Mouse (Mus musculus) stomach, embryonic 16.5 days (tissue): Measurements from ENCODE around the gene Wnt6. TPM values are rescaled to one million over a fixed set of nuclear protein-coding genes. Genes with fewer than 3 reads are reported as not detected.

Experiments used
- ATAC-seq: fragments of 200-750 bp; cut with Nextera tagmentation; 2 replicates; pipeline ENCODE4 v1.8.0; 2017; ENCODE audit warnings: moderate number of reproducible peaks, moderate TSS enrichment; ENCODE audit not compliant: insufficient read depth, low FRiP score
- H3K27ac ChIP-seq: fragments of 300-500 bp; sonication (generic); 2 replicates; pipeline ENCODE4 v1.5.1; 2014; ENCODE audit warnings: low read length
- H3K27me3 ChIP-seq: fragments of 300-500 bp; sonication (generic); 2 replicates; pipeline ENCODE4 v1.6.1; 2014; ENCODE audit warnings: low read length, control low read depth, mixed read lengths; ENCODE audit not compliant: control insufficient read depth, insufficient read depth
- H3K36me3 ChIP-seq: fragments of 300-500 bp; sonication (generic); 2 replicates; pipeline ENCODE4 v1.6.1; 2014; ENCODE audit warnings: low read length; ENCODE audit not compliant: control insufficient read depth, insufficient read depth
- H3K4me1 ChIP-seq: fragments of 300-500 bp; sonication (generic); 2 replicates; pipeline ENCODE4 v1.6.1; 2014; ENCODE audit warnings: low read length, control low read depth, mixed read lengths; ENCODE audit not compliant: control insufficient read depth, insufficient read depth
- H3K4me2 ChIP-seq: fragments of 300-500 bp; sonication (generic); 2 replicates; pipeline ENCODE4 v1.6.1; 2014; ENCODE audit warnings: low read depth, low read length, mixed read lengths
- H3K4me3 ChIP-seq: fragments of 300-500 bp; sonication (generic); replicated peaks from 2 replicates; pipeline ENCODE4 v1.5.1; 2014; ENCODE audit warnings: mild to moderate bottlenecking, low read length
- H3K9ac ChIP-seq: fragments of 300-500 bp; sonication (generic); 2 replicates; pipeline ENCODE4 v1.6.1; 2014; ENCODE audit warnings: low read length
- H3K9me3 ChIP-seq: fragments of 300-500 bp; sonication (generic); replicated peaks from 2 replicates; pipeline ENCODE4 v1.6.1; 2016; ENCODE audit warnings: low read length, control low read depth; ENCODE audit not compliant: control insufficient read depth
- WGBS: fragments of 180-500 bp; shearing (Covaris S2); extraction: QIAGEN DNeasy Blood & Tissue Kit; methylation state at CpG from one replicate; pipeline ENCODE4 v1.1.7; 2014; 5-methylcytosine and 5-hydroxymethylcytosine counted together
- polyA plus RNA-seq: library from polyadenylated mRNA; unstranded; fragments of >200 nt; fragmentation: Nextera tagmentation; extraction: Ambion mirVana; gene quantifications from 2 replicates; pipeline ENCODE4 v1.2.1, GENCODE M21; 2015

Gene Wnt6
- polyA plus RNA-seq, 1 experiment from 2014 or later = 2.4 TPM

- no peak overlapping the region for H3K27ac ChIP-seq
- H3K9ac ChIP-seq = no peak overlapping the region
- ATAC-seq = no peak
- H3K4me3 ChIP-seq = no peak overlapping the region
- H3K36me3 ChIP-seq = no peaks in the 10 kb centered on the region
- no peak overlapping the region for H3K4me2 ChIP-seq
- 77% methylated on average over 9 of the region's 9 CpGs for WGBS
- no peaks in the 10 kb centered on the region; the same call in 1 of the 2 replicates for H3K27me3 ChIP-seq
- no peaks in the 10 kb centered on the region for H3K9me3 ChIP-seq
- H3K4me1 ChIP-seq = no peaks in the 10 kb centered on the region
These were observed 58.4 kb downstream of the Wnt6 start for GRCm38 (mm10) chr1:74830061-74830460.

- H3K4me2 ChIP-seq = no peak overlapping the region
- H3K27ac ChIP-seq = no peak overlapping the region
- no peaks in the 10 kb centered on the region for H3K36me3 ChIP-seq
- H3K4me3 ChIP-seq = no peak overlapping the region
- 80% methylated on average over 3 of the region's 3 CpGs for WGBS
- H3K9me3 ChIP-seq = no peaks in the 10 kb centered on the region
- ATAC-seq = no peak
- H3K27me3 ChIP-seq = no peaks in the 10 kb centered on the region; the same call in 1 of the 2 replicates
- H3K4me1 ChIP-seq = no peaks in the 10 kb centered on the region
- H3K9ac ChIP-seq = no peak overlapping the region
These were observed 61.6 kb downstream of the Wnt6 start for GRCm38 (mm10) chr1:74833255-74833654.

Other genes with a start within 250 kb of the Wnt6 start
- gene Plcd4, start 229.0 kb upstream of the Wnt6 start, polyA plus RNA-seq = 0.25 and 0.93 TPM in 2 replicates
- gene Usp37, start 227.6 kb upstream of the Wnt6 start, polyA plus RNA-seq = 26.4 and 27.0 TPM in 2 replicates
- 5.0 and 5.3 TPM in 2 replicates for gene Zfp142, start 183.6 kb upstream of the Wnt6 start, polyA plus RNA-seq
- 17.0 and 17.2 TPM in 2 replicates for gene Bcs1l, start 183.6 kb upstream of the Wnt6 start, polyA plus RNA-seq
- 32.1 and 33.2 TPM in 2 replicates for gene Rnf25, start 170.5 kb upstream of the Wnt6 start, polyA plus RNA-seq
- 5.2 and 5.4 TPM in 2 replicates for gene Stk36, start 170.4 kb upstream of the Wnt6 start, polyA plus RNA-seq
- 11.4 and 14.4 TPM in 2 replicates for gene Ttll4, start 110.1 kb upstream of the Wnt6 start, polyA plus RNA-seq
- 10.4 and 11.3 TPM in 2 replicates for gene Cyp27a1, start 58.3 kb upstream of the Wnt6 start, polyA plus RNA-seq
- gene Prkag3, start 22.7 kb upstream of the Wnt6 start, polyA plus RNA-seq = 0.31 and 1.8 TPM in 2 replicates
- 2.9 and 3.2 TPM in 2 replicates for gene Wnt10a, start 19.6 kb downstream of the Wnt6 start, polyA plus RNA-seq
- gene Cdk5r2, start 83.0 kb downstream of the Wnt6 start, polyA plus RNA-seq = 0.06 and 0.20 TPM in 2 replicates
- 0.15 and 0.44 TPM in 2 replicates for gene Fev, start 113.5 kb downstream of the Wnt6 start, polyA plus RNA-seq
- 1.4 and 1.9 TPM in 2 replicates for gene Cryba2, start 121.3 kb downstream of the Wnt6 start, polyA plus RNA-seq
- 0.05 and 0.07 TPM in 2 replicates for gene Cfap65, start 163.7 kb downstream of the Wnt6 start, polyA plus RNA-seq
- 19.0 and 22.0 TPM in 2 replicates for gene Ihh, start 179.8 kb downstream of the Wnt6 start, polyA plus RNA-seq